Mouse (Mus musculus) ES-Bruce4 (cell line): Measurements from ENCODE around the gene Cycs.

Source experiments
- CTCF ChIP-seq: IDR thresholded peaks from one replicate; pipeline ENCODE4 v1.8.1; 2011; ENCODE audit warnings: low read depth, low read length
- EP300 ChIP-seq: IDR thresholded peaks from 2 replicates; pipeline ENCODE4 v1.6.1; 2011; ENCODE audit warnings: low read depth, low read length; ENCODE audit not compliant: insufficient read depth

GRCm38 (mm10) chr6:50593334-50593845, 27.1 kb upstream of the Cycs start:
- TF ChIP-seq EP300: no peak
- TF ChIP-seq CTCF: no peak
